Mouse (Mus musculus) C3H10T1/2 (cell line): ENCODE results near the gene Arhgap10. TPM values are rescaled to one million over a fixed set of nuclear protein-coding genes. Genes with fewer than 3 reads are reported as not detected.

Experiments used
- polyA plus RNA-seq, 2 experiments: library from polyadenylated mRNA; unstranded; fragments of >200 nt; fragmentation: generic; extraction: Trizol; gene quantifications; one replicate each; pipeline ENCODE4 v1.2.1; 2012; ENCODE audit warnings: missing spikeins in 2 of 2

The Arhgap10 gene
- 10 to 100 TPM in 1 of 2 experiments, 1 to 10 TPM in 1; 6.6 to 35.4 TPM for polyA plus RNA-seq

DNA sequence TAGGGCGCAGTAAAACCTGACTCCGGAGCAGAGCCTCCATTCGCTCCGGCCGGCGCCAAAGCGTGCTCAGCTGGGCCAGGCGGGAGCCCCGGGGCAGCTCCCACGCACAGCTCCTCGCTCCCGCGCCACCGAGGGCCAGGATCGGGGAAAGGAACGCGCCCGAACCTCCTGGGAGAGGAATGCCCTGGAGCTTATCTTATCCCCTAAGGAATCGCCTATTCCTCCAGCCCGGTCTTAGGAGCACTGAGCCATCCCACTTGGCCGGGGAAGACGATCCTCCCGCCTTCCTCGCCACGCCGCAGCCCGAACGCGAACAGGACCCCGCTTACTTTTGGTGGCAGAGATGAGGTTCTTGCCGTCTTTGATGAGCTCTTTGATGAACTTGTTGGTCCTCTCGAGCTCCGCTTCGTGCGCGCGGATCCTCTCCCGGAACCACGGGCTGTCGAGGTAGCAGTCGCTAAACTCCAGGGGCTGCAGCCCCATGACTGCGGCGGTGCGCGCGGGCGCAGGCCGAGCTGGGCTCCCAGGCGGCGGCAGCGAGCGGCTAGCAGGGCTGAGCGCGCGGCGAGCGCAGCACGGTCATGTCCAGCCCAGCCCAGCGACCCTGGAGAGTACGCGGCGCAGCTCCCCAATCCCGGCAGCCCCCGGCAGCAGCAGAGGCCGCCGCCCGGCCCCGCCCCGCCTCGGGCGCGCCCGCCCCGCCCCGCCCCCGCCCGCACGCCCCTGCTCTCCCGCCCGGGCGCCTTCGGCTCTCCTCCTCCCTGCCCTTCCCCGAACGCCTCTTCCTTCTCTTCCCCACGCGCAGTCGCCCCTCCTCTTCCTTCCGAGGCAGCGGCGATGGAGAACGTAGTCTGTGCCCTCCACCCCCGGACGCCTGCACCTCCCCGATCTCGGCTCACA is at the start of gene Arhgap10:
TSS of gene Arhgap10 (minus strand) at position 653 of the 900 bp plus-strand sequence.

DNA sequence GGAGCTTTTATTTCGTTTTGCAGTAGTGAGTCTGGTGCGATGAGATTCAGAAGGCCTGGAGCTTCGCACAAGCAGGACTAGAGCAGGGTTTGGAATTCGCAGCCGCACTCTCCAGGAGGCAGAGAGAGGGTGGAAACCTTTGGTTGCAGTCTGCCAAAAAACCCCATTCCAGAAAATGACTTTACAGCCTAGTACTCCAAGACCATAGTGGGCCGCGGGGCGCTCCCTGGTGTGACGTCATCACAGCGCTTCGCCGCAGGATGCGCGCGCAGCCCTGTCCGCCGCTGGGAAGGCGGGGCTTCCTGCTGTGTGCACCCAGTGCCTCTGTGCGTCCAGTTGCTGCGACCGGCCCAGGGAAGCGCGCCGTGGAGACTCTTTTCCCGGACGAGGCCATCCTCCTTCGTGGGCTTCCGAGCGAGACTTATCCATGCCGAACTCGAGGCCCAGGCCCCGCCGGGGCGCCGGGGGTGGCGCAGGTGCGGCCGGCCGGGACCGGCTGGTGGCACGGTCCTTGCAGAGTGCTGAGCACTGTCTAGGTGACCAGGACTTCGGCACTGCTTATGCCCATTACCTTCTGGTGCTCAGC is 31.5 kb upstream of the Arhgap10 start, which contains the start of gene Prmt9:
TSS of gene Prmt9 (plus strand) at position 277 of the 586 bp plus-strand sequence.

Other genes starting within 250 kb of the Arhgap10 start
- gene Prmt9, start 31.4 kb upstream of the Arhgap10 start, polyA plus RNA-seq: 10 to 100 TPM in 1 of 2 experiments, 1 to 10 TPM in 1; 2.1 to 12.6 TPM
- gene Tmem184c, start 92.7 kb upstream of the Arhgap10 start, polyA plus RNA-seq: 1 to 10 TPM in 1 of 2 experiments, under 1 TPM in 1; 0.36 to 6.3 TPM
- gene Ednra, start 206.5 kb upstream of the Arhgap10 start, polyA plus RNA-seq: under 1 TPM in 1 of 2 experiments, not detected in 1; 0.47 TPM